Mouse (Mus musculus) layer of hippocampus, adult 18-20 months (tissue): ENCODE data around the gene Cmklr1. TPM values are rescaled to one million over a fixed set of nuclear protein-coding genes. Genes with fewer than 3 reads are reported as not detected.

Experiments used
- DNase-seq, 2 experiments: peaks; one replicate each; pipeline ENCODE4 v3.0.0; 2022; ENCODE audit warnings: low spot score in 2 of 2
- total RNA-seq, 2 experiments: library from RNA; stranded (reverse); gene quantifications; 2 replicates each; pipeline ENCODE4 v1.2.3; 2021

Cmklr1 gene
- total RNA-seq, 2 experiments from 2014 or later = 4.6 to 4.8 TPM

GRCm38 (mm10) chr5:113654206-113654605 lies 4.0 kb upstream of the Cmklr1 start:
- no peak for DNase-seq

GRCm38 (mm10) chr5:113652215-113652614 lies 2.0 kb upstream of the Cmklr1 start:
- no peak for DNase-seq

- DNase-seq = no peak
These were observed 1.5 kb downstream of the Cmklr1 start for GRCm38 (mm10) chr5:113648647-113649211.

- no peak for DNase-seq
These were observed 3.1 kb downstream of the Cmklr1 start for GRCm38 (mm10) chr5:113647141-113647540.

- no peak for DNase-seq
These were observed 5.7 kb downstream of the Cmklr1 start for GRCm38 (mm10) chr5:113644520-113644919.

GRCm38 (mm10) chr5:113643107-113643848 lies 6.9 kb downstream of the Cmklr1 start:
- peak in 1 of 2 experiments; percentile 64 for DNase-seq

- DNase-seq = peak in 1 of 2 experiments; percentile 37
These were observed 9.2 kb downstream of the Cmklr1 start for GRCm38 (mm10) chr5:113641066-113641465.

GRCm38 (mm10) chr5:113639126-113639525 lies 11.1 kb downstream of the Cmklr1 start:
- DNase-seq = no peak

- DNase-seq = no peak
These were observed 12.2 kb downstream of the Cmklr1 start for GRCm38 (mm10) chr5:113638055-113638454.

GRCm38 (mm10) chr5:113637631-113638030 lies 12.6 kb downstream of the Cmklr1 start:
- DNase-seq = peak in 1 of 2 experiments; percentile 37

GRCm38 (mm10) chr5:113635861-113636565 lies 14.2 kb downstream of the Cmklr1 start:
- DNase-seq = no peak

- DNase-seq = no peak
These were observed 15.2 kb downstream of the Cmklr1 start for GRCm38 (mm10) chr5:113634887-113635610.

GRCm38 (mm10) chr5:113634024-113634651 lies 16.1 kb downstream of the Cmklr1 start:
- peak in 1 of 2 experiments; percentile 67 for DNase-seq

GRCm38 (mm10) chr5:113633037-113633714 lies 17.1 kb downstream of the Cmklr1 start:
- DNase-seq = no peak

GRCm38 (mm10) chr5:113630116-113630515 lies 20.1 kb downstream of the Cmklr1 start:
- no peak for DNase-seq

- DNase-seq = no peak
These were observed 21.0 kb downstream of the Cmklr1 start for GRCm38 (mm10) chr5:113629248-113629647.

- no peak for DNase-seq
These were observed 22.3 kb downstream of the Cmklr1 start for GRCm38 (mm10) chr5:113627820-113628437.

- DNase-seq = no peak
These were observed 23.2 kb downstream of the Cmklr1 start for GRCm38 (mm10) chr5:113626991-113627390.

- DNase-seq = no peak
These were observed 23.9 kb downstream of the Cmklr1 start for GRCm38 (mm10) chr5:113626352-113626751.

- no peak for DNase-seq
These were observed 25.2 kb downstream of the Cmklr1 start for GRCm38 (mm10) chr5:113625068-113625467.
